Mouse (Mus musculus): ENCODE measurements at regions not wholly inside any gene's neighbourhood (a gene's known extent, or its start where the extent isn't known, plus 50 kb on each side); places are given as distances from the start of the nearest gene placed in this dataset.

DNA sequence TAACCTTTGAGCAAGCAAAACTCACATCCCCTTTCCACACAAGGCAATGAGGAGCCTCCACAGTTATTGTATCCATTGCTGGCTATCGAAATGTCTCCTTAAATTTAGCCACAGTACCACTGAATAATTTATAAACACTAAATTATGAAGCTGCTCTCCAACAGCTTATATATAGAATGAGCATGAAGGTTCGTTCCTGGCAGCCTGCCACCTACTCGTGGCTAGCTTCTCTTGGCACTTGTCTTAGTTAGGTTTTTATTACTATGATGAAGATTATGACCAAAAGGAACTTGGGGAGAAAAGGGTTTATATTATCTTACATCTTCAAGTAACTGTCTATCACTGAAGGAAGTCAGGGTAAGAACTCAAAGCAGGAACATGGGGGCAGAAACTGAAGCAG, 72.9 kb upstream of the Gm4791 start:
- no peak for TF ChIP-seq CTCF (IDR thresholded peaks at IDR 0.05)
- TF ChIP-seq POLR2A (IDR thresholded peaks at IDR 0.05; ENCODE audit: insufficient read depth, low read depth, low read length), result no peak
